Mouse (Mus musculus): Measurements from ENCODE around the gene Ecsit. TPM values are rescaled to one million over a fixed set of nuclear protein-coding genes. Genes with fewer than 3 reads are reported as not detected.

Ecsit gene
- polyA plus RNA-seq, 1 experiment = 35.7 TPM

DNA sequence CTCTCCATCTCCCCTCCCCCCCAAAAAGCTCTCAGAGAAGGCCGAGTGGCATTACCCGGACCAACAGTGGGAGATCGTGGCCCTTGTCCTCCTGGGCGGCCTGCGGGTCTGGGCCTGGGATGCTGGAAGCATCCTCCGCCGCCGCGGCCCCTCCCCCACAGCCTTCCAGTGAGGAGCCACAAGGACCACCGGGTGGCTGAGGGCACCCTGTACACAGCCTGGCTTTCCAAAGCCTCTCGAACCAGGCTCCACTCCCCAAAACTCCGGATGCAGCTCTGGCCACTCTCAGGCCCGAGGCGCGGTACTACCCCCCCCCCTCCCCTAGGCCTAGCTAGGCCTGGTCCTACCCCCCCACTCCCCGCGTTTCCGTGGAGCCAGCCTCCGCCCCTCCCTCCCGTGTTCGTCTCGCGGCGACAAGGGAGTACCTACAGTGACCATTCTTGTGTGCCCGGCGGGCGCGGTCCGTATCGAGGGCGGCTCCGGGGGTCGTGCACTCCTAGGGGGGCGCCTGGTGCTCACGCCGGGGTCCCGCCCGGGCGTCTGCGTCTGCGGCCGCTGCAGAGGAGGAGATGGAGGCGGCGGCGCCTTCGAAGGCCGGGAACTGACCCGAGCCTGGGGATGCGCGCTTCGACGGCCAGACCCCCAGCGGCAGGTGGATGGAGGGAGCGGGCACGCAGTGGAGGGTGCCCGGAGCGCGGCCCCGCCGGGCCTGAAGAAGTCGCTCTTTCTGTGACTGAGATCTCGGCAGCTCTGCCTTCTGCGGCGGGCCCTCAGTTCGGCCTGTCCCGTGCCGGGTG, 33.9 kb downstream of the Ecsit start:
- peak overlapping the region; percentile 33 for H3K4me3 ChIP-seq (ENCODE audit: low read depth, low read length)
- TF ChIP-seq POLR2A (IDR thresholded peaks at IDR 0.05; ENCODE audit: low read depth, low read length) = no peak
- no peak for TF ChIP-seq CTCF (IDR thresholded peaks at IDR 0.05; ENCODE audit: extremely low read depth, insufficient read length, insufficient replicate concordance, low read depth, low read length)
- peaks cover 38% of the 10 kb centered on the region for H3K4me1 ChIP-seq (ENCODE audit: control insufficient read depth, insufficient read depth, insufficient read length, low read length)
- H3K27ac ChIP-seq (ENCODE audit: insufficient read depth, low read depth, low read length) = no peak overlapping the region
- H3K27me3 ChIP-seq (ENCODE audit: control insufficient read depth, insufficient read depth, low read length) = peaks cover 36% of the 10 kb centered on the region
- 4% methylated on average over 67 of the region's 67 CpGs for WGBS
- no peaks in the 10 kb centered on the region for H3K36me3 ChIP-seq (ENCODE audit: control insufficient read depth, insufficient read depth, low read length)

DNA sequence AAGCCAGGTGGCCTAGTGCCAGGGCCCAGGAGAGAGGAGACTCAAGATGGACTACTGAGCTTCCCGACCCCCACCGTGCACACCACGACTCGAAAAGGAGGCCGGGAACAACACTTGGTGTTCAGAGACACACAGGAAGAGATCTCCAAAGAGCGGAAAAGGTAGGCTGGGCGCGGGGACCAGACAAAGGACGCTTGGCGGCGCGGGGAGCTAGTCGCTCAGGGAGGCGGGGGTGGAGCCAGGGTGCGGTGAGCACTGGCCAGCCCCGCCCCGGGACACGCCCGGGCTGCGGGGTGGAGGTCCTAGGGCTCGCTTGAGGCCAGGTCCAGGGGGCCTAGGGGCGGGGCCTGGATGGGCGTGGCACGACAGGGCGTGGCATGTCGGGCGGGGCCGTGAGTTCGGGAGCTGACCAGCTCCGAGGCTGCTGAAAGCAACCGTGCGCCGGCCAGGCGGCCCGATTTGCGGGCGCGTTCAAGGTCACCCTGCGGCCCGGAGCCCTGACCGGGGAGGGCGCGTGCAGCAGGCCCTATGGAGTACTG, 34.8 kb downstream of the Ecsit start:
- no peak for TF ChIP-seq CTCF (IDR thresholded peaks at IDR 0.05; ENCODE audit: extremely low read depth, insufficient read length, insufficient replicate concordance, low read depth, low read length)
- TF ChIP-seq POLR2A (IDR thresholded peaks at IDR 0.05; ENCODE audit: low read depth, low read length) = no peak
- Histone ChIP-seq H3K4me3 (ENCODE audit: low read depth, low read length) (peak overlapping the region; percentile 22), H3K4me1 (ENCODE audit: control insufficient read depth, insufficient read depth, insufficient read length, low read length) (peaks cover 31% of the 10 kb centered on the region), H3K27ac (ENCODE audit: insufficient read depth, low read depth, low read length) (no peak overlapping the region), H3K27me3 (ENCODE audit: control insufficient read depth, insufficient read depth, low read length) (peaks cover 36% of the 10 kb centered on the region), H3K36me3 (ENCODE audit: control insufficient read depth, insufficient read depth, low read length) (no peaks in the 10 kb centered on the region)
- WGBS = 2% methylated on average over 43 of the region's 43 CpGs

DNA sequence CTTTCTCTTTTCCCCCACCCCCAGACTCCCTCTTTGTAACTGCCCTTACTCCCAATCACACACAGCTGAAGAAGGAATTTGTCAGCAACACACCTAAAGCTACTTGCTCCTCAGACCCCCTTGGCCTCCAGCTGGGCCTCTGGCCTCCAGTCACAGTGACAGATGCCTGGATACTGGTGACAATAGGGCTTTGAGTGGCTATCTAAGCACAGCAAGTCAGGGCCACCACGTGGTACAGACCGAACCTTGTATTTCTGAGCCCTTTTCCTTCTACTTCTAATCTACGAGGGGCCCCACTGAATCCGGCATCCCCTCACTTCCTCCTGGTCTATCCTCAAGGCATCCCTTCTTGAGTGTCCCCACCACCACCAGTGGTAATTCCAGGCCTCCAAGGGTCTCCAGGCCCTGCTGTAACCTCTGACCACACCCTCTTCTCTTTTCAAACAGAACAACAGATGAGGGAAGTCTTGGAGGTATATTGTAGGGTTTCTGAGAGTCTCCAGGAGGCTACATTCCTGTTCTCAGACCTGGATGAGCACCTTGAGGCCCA, 35.4 kb downstream of the Ecsit start:
- Histone ChIP-seq H3K36me3 (ENCODE audit: control insufficient read depth, insufficient read depth, low read length) (no peaks in the 10 kb centered on the region), H3K27me3 (ENCODE audit: control insufficient read depth, insufficient read depth, low read length) (peaks cover 36% of the 10 kb centered on the region), H3K4me1 (ENCODE audit: control insufficient read depth, insufficient read depth, insufficient read length, low read length) (peaks cover 29% of the 10 kb centered on the region), H3K27ac (ENCODE audit: insufficient read depth, low read depth, low read length) (no peak overlapping the region), H3K4me3 (ENCODE audit: low read depth, low read length) (no peak overlapping the region)
- 24% methylated on average over 4 of the region's 4 CpGs for WGBS
- TF ChIP-seq POLR2A (IDR thresholded peaks at IDR 0.05; ENCODE audit: low read depth, low read length) (no peak), CTCF (IDR thresholded peaks at IDR 0.05; ENCODE audit: extremely low read depth, insufficient read length, insufficient replicate concordance, low read depth, low read length) (no peak)

DNA sequence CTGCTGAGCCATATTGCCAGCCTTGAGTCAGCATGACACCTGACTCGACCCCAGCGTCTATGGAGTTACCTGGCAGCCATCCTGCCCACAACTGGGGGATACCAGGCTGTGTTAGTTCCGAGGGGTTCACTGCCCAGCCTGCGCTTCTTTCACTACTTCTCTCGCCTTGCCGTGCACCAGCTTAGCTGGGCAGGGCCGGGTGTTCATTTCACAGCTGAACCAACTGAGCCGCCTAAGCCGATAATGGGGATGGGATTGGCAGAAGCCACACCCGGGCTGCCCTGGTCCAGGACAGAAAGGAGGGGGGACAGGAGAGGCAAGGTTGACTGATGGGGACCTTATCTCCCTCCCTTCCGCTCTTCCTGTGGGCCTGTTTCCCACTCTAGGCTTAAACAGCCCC, 35.9 kb downstream of the Ecsit start:
- 31% methylated on average over 11 of the region's 11 CpGs for WGBS
- Histone ChIP-seq H3K36me3 (ENCODE audit: control insufficient read depth, insufficient read depth, low read length) (no peaks in the 10 kb centered on the region), H3K27me3 (ENCODE audit: control insufficient read depth, insufficient read depth, low read length) (peaks cover 32% of the 10 kb centered on the region), H3K27ac (ENCODE audit: insufficient read depth, low read depth, low read length) (no peak overlapping the region), H3K4me1 (ENCODE audit: control insufficient read depth, insufficient read depth, insufficient read length, low read length) (peaks cover 24% of the 10 kb centered on the region), H3K4me3 (ENCODE audit: low read depth, low read length) (no peak overlapping the region)
- TF ChIP-seq POLR2A (IDR thresholded peaks at IDR 0.05; ENCODE audit: low read depth, low read length) (no peak), CTCF (IDR thresholded peaks at IDR 0.05; ENCODE audit: extremely low read depth, insufficient read length, insufficient replicate concordance, low read depth, low read length) (no peak)

DNA sequence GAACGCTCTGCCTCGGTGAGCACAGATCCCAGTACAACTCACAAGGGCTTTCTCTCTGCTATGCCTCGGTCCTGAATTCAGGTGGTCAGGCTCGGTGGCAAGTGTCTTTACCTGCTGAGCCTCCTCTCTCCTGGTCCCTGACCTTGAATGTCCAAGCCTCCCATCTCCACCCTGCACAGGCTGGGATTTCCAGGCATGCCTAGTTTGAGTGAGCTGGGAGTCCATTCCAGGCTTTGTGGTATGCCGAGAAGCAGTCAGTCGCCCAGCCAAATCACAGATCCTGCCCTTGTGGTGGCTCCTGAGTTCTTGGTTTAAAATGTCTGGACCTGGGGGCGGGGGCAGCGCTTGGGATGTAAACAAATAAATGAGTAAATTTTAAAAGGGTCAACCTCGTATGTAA, 37.9 kb downstream of the Ecsit start:
- Histone ChIP-seq H3K27me3 (ENCODE audit: control insufficient read depth, insufficient read depth, low read length) (peaks cover 25% of the 10 kb centered on the region), H3K27ac (ENCODE audit: insufficient read depth, low read depth, low read length) (no peak overlapping the region), H3K4me3 (ENCODE audit: low read depth, low read length) (no peak overlapping the region), H3K36me3 (ENCODE audit: control insufficient read depth, insufficient read depth, low read length) (no peaks in the 10 kb centered on the region), H3K4me1 (ENCODE audit: control insufficient read depth, insufficient read depth, insufficient read length, low read length) (peaks cover 23% of the 10 kb centered on the region)
- TF ChIP-seq CTCF (IDR thresholded peaks at IDR 0.05; ENCODE audit: extremely low read depth, insufficient read length, insufficient replicate concordance, low read depth, low read length) (no peak), POLR2A (IDR thresholded peaks at IDR 0.05; ENCODE audit: low read depth, low read length) (no peak)
- 57% methylated on average over 9 of the region's 9 CpGs for WGBS

DNA sequence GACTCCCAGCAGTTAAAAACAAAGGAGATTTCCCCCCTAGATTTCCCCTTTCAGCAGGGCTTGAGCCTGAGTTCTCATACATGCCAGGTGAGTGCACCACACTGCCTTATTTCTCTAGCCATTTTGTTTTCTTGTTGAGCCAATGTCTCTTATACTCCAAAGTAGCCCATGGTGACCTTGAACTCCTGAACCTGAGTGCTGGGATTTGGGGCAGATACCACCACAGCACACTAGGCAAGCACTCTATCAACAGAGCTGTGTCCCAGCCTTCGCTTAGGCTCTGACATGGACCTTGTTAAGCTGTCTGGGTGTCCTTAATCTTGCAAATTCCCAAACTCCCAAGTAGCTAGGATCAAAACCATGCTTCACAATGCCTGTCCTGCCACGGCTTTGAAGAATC, 43.4 kb downstream of the Ecsit start:
- WGBS = 68% methylated on average over 2 of the region's 2 CpGs
- no peak for TF ChIP-seq POLR2A (IDR thresholded peaks at IDR 0.05; ENCODE audit: low read depth, low read length)
- TF ChIP-seq CTCF (IDR thresholded peaks at IDR 0.05; ENCODE audit: extremely low read depth, insufficient read length, insufficient replicate concordance, low read depth, low read length) = no peak
- Histone ChIP-seq H3K4me3 (ENCODE audit: low read depth, low read length) (no peak overlapping the region), H3K27ac (ENCODE audit: insufficient read depth, low read depth, low read length) (no peak overlapping the region), H3K27me3 (ENCODE audit: control insufficient read depth, insufficient read depth, low read length) (no peaks in the 10 kb centered on the region), H3K4me1 (ENCODE audit: control insufficient read depth, insufficient read depth, insufficient read length, low read length) (no peaks in the 10 kb centered on the region), H3K36me3 (ENCODE audit: control insufficient read depth, insufficient read depth, low read length) (no peaks in the 10 kb centered on the region)

DNA sequence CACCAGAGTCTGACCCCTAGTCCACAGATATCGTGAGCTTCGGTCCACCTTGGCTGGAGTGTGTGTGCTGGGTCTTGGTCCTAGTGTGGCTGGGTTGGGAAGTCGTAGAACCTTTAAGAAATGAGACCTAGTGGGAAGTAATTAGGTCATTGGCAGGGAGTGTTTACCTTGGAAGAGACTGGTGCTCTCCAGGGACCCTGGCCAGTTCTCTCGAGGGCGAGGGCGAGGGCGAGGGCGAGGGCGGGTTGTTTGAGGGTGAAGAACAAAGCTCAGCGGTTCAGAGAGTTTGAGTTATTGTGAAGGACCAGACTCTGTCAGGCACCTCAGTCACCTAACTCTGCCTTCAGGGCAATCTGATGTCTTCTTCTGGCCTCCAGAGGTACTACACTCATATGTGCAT, 47.4 kb downstream of the Ecsit start:
- WGBS = 34% methylated on average over 10 of the region's 10 CpGs

More for the DNA sequence above, 47.4 kb downstream of the Ecsit start:
- Histone ChIP-seq H3K4me1 (ENCODE audit: control insufficient read depth, insufficient read depth, insufficient read length, low read length) (no peaks in the 10 kb centered on the region), H3K4me3 (ENCODE audit: low read depth, low read length) (no peak overlapping the region), H3K27me3 (ENCODE audit: control insufficient read depth, insufficient read depth, low read length) (no peaks in the 10 kb centered on the region), H3K27ac (ENCODE audit: insufficient read depth, low read depth, low read length) (no peak overlapping the region), H3K36me3 (ENCODE audit: control insufficient read depth, insufficient read depth, low read length) (no peaks in the 10 kb centered on the region)
- TF ChIP-seq POLR2A (IDR thresholded peaks at IDR 0.05; ENCODE audit: low read depth, low read length) = no peak
- no peak for TF ChIP-seq CTCF (IDR thresholded peaks at IDR 0.05; ENCODE audit: extremely low read depth, insufficient read length, insufficient replicate concordance, low read depth, low read length)

Data from small intestine, adult 2 months (tissue).